ENCODE assay signal across 22 mouse cellular contexts in genomic region chr7:50338226-50338625, GRCm38 (mm10).
"Had no signal": no experiment of that assay in that cellular context is flagged by ENCODE, and none has a peak within 500 bp of the region (broad histone marks: within the 10 kb centered on the region; RNA-seq: fewer than 3 reads in every experiment).

No protein-coding gene starts in this region.

- H3K9me3 ChIP-seq: limb, embryonic 12.5 days; limb, embryonic 15.5 days; midbrain, embryonic 13.5 days had no signal

- H3K4me2 ChIP-seq: limb, embryonic 12.5 days; limb, embryonic 15.5 days; liver, embryonic 11.5 days; lung, embryonic 14.5 days; midbrain, embryonic 13.5 days had no signal

- ATAC-seq: liver, postnatal 0 days; lung, postnatal 0 days; midbrain, embryonic 13.5 days; midbrain, embryonic 16.5 days had no signal

- H3K9ac ChIP-seq: limb, embryonic 12.5 days; limb, embryonic 15.5 days; liver, embryonic 14.5 days; liver, postnatal 0 days; lung, embryonic 14.5 days; midbrain, embryonic 13.5 days had no signal

- H3K36me3 ChIP-seq: limb, embryonic 12.5 days; limb, embryonic 15.5 days; midbrain, embryonic 13.5 days had no signal

- DNase-seq: kidney, postnatal 25 days; layer of hippocampus, adult 9-11 months; liver, postnatal 0 days; lung, embryonic 14.5 days; right cerebral cortex, adult 18-20 months; right cerebral cortex, postnatal 14 days; right cerebral cortex, postnatal 4 days; thymus, adult 2 months; thymus, postnatal 14 days; thymus, postnatal 4 days had no signal

- H3K4me1 ChIP-seq: limb, embryonic 12.5 days; limb, embryonic 15.5 days; midbrain, embryonic 13.5 days had no signal

- H3K4me3 ChIP-seq: layer of hippocampus, adult 2 months; left cerebral cortex, adult 2 months; limb, embryonic 12.5 days; limb, embryonic 15.5 days; midbrain, embryonic 13.5 days had no signal

- H3K27ac ChIP-seq: kidney, postnatal 0 days; layer of hippocampus, adult 2 months; left cerebral cortex, adult 2 months; limb, embryonic 12.5 days; limb, embryonic 15.5 days; liver, embryonic 14.5 days; macrophage; midbrain, embryonic 13.5 days; stomach, postnatal 0 days had no signal

- H3K27me3 ChIP-seq: limb, embryonic 12.5 days; limb, embryonic 15.5 days; midbrain, embryonic 13.5 days had no signal
